Mouse (Mus musculus): ENCODE data around the gene Fbxo28. TPM values are rescaled to one million over a fixed set of nuclear protein-coding genes. Genes with fewer than 3 reads are reported as not detected.

Fbxo28 gene
- polyA plus RNA-seq, 1 experiment from 2014 or later, result 4.1 TPM

DNA sequence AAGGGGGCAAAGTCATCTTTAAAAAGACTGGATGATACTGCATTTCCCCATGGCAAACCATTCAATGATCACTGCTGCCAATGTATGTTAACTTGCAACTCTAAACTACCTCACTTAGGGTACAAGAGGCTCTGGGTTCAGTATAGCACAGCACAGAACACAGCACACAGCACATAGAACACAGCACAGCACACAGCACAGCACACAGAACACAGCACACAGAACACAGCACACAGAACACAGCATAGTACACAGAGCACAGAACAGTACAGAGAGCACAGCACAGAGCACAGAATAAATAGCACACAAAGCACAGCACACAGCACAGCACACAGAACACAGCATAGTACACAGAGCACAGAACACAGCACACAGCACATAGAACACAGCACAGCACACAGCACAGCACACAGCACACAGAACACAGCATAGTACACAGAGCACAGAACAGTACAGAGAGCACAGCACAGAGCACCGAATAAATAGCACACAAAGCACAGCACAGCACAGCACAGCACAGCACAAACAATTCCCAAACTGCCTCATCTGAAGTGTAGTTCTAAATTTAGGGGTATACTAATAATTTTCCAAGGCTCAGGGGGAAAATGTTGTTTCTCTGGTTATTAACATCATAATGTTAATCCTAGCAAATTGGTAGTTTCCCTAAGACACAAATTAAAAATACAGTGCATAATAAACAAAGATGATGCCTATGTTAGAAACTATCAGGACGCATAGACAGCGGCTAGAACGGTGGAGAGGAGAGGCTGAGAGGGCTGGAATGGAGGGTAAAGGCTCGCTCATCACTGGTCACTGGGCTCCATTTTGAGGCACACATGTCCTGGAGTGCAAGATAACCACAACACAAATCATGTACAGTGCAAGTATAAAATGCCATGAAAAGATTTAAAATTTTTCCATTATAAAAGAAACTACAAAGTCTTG is 9.1 kb downstream of the Fbxo28 start:
- Histone ChIP-seq H3K27me3 (ENCODE audit: control insufficient read depth, insufficient read depth, low read depth, low read length) (no peaks in the 10 kb centered on the region), H3K4me2 (ENCODE audit: low read depth, low read length) (no peak overlapping the region), H3K27ac (ENCODE audit: low read length) (no peak overlapping the region), H3K36me3 (ENCODE audit: control insufficient read depth, insufficient read depth) (peaks cover 8% of the 10 kb centered on the region; the same call in 1 of the 2 replicates), H3K4me3 (ENCODE audit: low read depth, low read length) (no peak overlapping the region), H3K9ac (ENCODE audit: low read depth, low read length) (no peak overlapping the region), H3K4me1 (ENCODE audit: control insufficient read depth, low read depth, low read length) (no peaks in the 10 kb centered on the region), H3K9me3 (replicated peaks; ENCODE audit: control insufficient read depth, low read length) (no peaks in the 10 kb centered on the region)
- ATAC-seq (ENCODE audit: low read depth), result 0 out of 2 replicates have a peak, but pooled peaks have one; percentile 19
- WGBS (ENCODE audit: insufficient replicate concordance), result 82% methylated on average over 5 of the region's 5 CpGs

DNA sequence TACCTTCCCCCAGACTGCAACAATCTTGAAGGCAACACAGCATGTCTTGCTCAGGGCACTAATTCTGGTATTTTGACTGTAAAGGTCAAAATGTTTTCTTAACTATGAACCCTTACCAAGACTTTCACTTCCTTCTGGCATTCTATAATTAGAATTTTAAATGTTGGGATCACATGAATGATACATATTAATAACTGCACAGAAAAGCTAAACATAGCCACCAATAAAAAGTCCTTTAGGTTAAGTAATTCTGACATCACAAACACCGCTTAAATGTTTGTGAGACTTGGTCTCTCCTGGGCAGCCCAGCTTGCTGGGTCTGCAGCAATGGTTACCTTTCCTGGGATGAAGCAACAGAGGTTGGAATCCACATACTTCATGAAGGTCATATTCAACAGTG is 15.5 kb downstream of the Fbxo28 start:
- Histone ChIP-seq H3K4me3 (ENCODE audit: low read depth, low read length) (no peak overlapping the region), H3K4me2 (ENCODE audit: low read depth, low read length) (no peak overlapping the region), H3K27ac (ENCODE audit: low read length) (no peak overlapping the region), H3K9me3 (replicated peaks; ENCODE audit: control insufficient read depth, low read length) (no peaks in the 10 kb centered on the region), H3K9ac (ENCODE audit: low read depth, low read length) (no peak overlapping the region), H3K27me3 (ENCODE audit: control insufficient read depth, insufficient read depth, low read depth, low read length) (no peaks in the 10 kb centered on the region), H3K36me3 (ENCODE audit: control insufficient read depth, insufficient read depth) (peaks cover 20% of the 10 kb centered on the region), H3K4me1 (ENCODE audit: control insufficient read depth, low read depth, low read length) (no peaks in the 10 kb centered on the region)
- no peak for ATAC-seq (ENCODE audit: low read depth)
- WGBS (ENCODE audit: insufficient replicate concordance), result 82% methylated on average over 1 of the region's 1 CpGs

DNA sequence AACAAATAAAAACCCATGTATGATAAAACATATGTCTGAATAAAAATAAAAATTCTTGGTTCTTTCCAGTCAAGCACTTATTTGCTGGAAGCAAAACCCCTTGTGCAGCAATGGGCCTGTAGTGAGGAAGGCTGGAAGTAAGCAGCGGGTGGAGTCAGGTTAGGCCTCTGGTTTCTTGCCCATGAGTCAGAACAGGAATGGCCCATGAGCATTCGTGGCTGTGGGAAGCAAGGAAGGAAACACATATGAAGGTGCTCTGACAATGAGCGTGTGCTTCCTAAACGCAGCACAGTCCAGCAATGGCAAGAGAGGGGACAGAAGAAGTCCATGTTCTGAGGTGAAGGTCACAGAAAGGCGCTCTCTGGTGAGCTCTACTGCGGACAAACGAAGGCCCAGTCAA is 16.9 kb downstream of the Fbxo28 start:
- no peak for ATAC-seq (ENCODE audit: low read depth)
- Histone ChIP-seq H3K27me3 (ENCODE audit: control insufficient read depth, insufficient read depth, low read depth, low read length) (no peaks in the 10 kb centered on the region), H3K9me3 (replicated peaks; ENCODE audit: control insufficient read depth, low read length) (no peaks in the 10 kb centered on the region), H3K27ac (ENCODE audit: low read length) (no peak overlapping the region), H3K9ac (ENCODE audit: low read depth, low read length) (no peak overlapping the region), H3K4me2 (ENCODE audit: low read depth, low read length) (no peak overlapping the region), H3K36me3 (ENCODE audit: control insufficient read depth, insufficient read depth) (peaks cover 20% of the 10 kb centered on the region), H3K4me1 (ENCODE audit: control insufficient read depth, low read depth, low read length) (no peaks in the 10 kb centered on the region), H3K4me3 (ENCODE audit: low read depth, low read length) (no peak overlapping the region)
- WGBS (ENCODE audit: insufficient replicate concordance), result 81% methylated on average over 7 of the region's 7 CpGs

DNA sequence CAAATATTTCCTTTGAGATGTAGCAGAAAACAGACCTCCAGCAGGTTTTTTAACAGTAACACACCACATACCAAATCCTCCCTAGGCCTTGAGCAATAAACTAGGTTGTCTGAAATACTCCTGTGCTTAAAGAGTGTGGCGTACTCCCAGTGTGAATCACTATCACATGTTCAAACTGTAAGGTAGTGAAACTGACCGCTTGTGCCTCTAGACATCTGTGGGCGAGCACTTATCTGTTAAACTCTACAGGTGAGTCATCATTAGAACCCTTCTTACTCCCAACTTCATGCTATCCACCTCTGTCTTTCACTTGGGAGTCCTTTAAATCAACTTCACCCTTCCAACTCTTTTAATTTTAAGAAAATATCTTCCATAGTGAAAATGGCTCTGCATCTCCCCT is 18.3 kb downstream of the Fbxo28 start:
- no peaks in the 10 kb centered on the region for H3K4me1 ChIP-seq (ENCODE audit: control insufficient read depth, low read depth, low read length)
- WGBS (ENCODE audit: insufficient replicate concordance), result 75% methylated on average over 3 of the region's 3 CpGs
- H3K36me3 ChIP-seq (ENCODE audit: control insufficient read depth, insufficient read depth), result peaks cover 17% of the 10 kb centered on the region
- H3K9me3 ChIP-seq (replicated peaks; ENCODE audit: control insufficient read depth, low read length), result no peaks in the 10 kb centered on the region
- no peaks in the 10 kb centered on the region for H3K27me3 ChIP-seq (ENCODE audit: control insufficient read depth, insufficient read depth, low read depth, low read length)
- no peak overlapping the region for H3K9ac ChIP-seq (ENCODE audit: low read depth, low read length)
- H3K27ac ChIP-seq (ENCODE audit: low read length), result no peak overlapping the region
- H3K4me3 ChIP-seq (ENCODE audit: low read depth, low read length), result no peak overlapping the region
- no peak for ATAC-seq (ENCODE audit: low read depth)
- H3K4me2 ChIP-seq (ENCODE audit: low read depth, low read length), result no peak overlapping the region

DNA sequence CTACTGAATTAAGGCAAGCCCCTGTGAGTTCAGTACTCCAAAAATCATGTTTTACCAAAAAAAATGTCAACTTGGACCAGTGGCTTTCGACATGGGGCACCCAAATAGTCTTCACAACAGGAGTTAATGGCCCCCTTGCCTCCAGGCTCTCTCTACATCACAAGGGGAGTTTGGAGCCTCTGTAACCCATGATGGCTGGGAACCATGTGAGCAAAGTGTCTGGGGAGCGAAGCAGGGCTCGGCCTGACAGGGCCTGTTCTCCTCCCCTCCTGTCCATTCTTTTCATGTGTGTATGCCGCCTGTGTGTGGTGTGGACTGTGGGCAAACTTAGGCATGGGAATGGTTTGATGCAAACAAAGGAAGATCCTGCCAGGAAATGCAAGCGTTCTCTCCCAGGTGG is 27.2 kb downstream of the Fbxo28 start:
- no peaks in the 10 kb centered on the region for H3K4me1 ChIP-seq (ENCODE audit: control insufficient read depth, low read depth, low read length)
- no peak overlapping the region for H3K27ac ChIP-seq (ENCODE audit: low read length)
- H3K27me3 ChIP-seq (ENCODE audit: control insufficient read depth, insufficient read depth, low read depth, low read length), result no peaks in the 10 kb centered on the region
- H3K9me3 ChIP-seq (replicated peaks; ENCODE audit: control insufficient read depth, low read length), result 0 out of 2 replicates have a peak, but pooled peaks cover 2% of the 10 kb centered on the region
- 85% methylated on average over 5 of the region's 5 CpGs for WGBS (ENCODE audit: insufficient replicate concordance)
- H3K4me2 ChIP-seq (ENCODE audit: low read depth, low read length), result no peak overlapping the region
- no peak overlapping the region for H3K9ac ChIP-seq (ENCODE audit: low read depth, low read length)
- no peak overlapping the region for H3K4me3 ChIP-seq (ENCODE audit: low read depth, low read length)
- no peak for ATAC-seq (ENCODE audit: low read depth)
- H3K36me3 ChIP-seq (ENCODE audit: control insufficient read depth, insufficient read depth), result peaks cover 33% of the 10 kb centered on the region

DNA sequence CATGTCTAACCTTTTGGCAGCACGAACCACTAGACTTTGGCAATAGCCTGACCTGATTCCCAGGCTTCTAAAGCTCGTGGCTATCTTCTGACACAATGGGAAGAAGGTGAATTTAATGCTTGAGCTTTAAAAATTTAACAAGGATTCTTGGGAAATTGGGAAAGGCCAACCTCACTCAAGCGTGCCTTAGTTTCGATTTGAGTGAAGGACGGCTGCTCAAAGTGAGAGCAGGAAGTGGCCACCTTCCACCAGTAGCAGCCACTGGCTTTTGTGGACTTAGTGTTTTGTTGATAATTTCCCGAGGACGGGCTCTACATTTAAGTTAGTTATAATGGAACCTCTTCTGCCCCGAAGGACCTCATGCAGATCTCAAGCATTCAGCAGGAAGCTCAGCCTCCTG is 28.2 kb downstream of the Fbxo28 start:
- H3K4me3 ChIP-seq (ENCODE audit: low read depth, low read length), result no peak overlapping the region
- H3K27ac ChIP-seq (ENCODE audit: low read length), result no peak overlapping the region
- 82% methylated on average over 8 of the region's 8 CpGs for WGBS (ENCODE audit: insufficient replicate concordance)
- no peak overlapping the region for H3K9ac ChIP-seq (ENCODE audit: low read depth, low read length)
- no peaks in the 10 kb centered on the region for H3K27me3 ChIP-seq (ENCODE audit: control insufficient read depth, insufficient read depth, low read depth, low read length)
- H3K4me1 ChIP-seq (ENCODE audit: control insufficient read depth, low read depth, low read length), result no peaks in the 10 kb centered on the region
- H3K4me2 ChIP-seq (ENCODE audit: low read depth, low read length), result no peak overlapping the region
- H3K9me3 ChIP-seq (replicated peaks; ENCODE audit: control insufficient read depth, low read length), result 0 out of 2 replicates have a peak, but pooled peaks cover 2% of the 10 kb centered on the region
- no peak for ATAC-seq (ENCODE audit: low read depth)
- peaks cover 33% of the 10 kb centered on the region for H3K36me3 ChIP-seq (ENCODE audit: control insufficient read depth, insufficient read depth)

DNA sequence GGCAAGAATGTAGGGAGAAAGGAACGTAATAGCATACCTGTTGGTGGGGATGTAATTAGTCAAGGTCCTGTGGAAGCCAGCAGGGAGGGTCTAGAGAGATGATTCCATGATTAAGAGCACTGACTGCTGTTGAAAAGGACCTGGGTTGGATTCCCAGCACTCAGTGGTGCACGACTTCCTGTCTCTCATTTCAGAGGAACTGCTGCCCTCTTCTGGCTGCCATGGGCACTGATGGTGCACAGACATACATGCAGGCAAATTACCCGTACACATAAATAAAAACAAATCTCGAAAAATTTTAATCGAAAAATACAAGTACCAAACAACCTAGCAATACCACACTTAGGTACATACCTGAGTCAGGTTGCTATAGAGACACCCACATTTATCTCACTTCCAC is 30.1 kb downstream of the Fbxo28 start:
- Histone ChIP-seq H3K4me1 (ENCODE audit: control insufficient read depth, low read depth, low read length) (no peaks in the 10 kb centered on the region), H3K9me3 (replicated peaks; ENCODE audit: control insufficient read depth, low read length) (0 out of 2 replicates have a peak, but pooled peaks cover 2% of the 10 kb centered on the region), H3K4me3 (ENCODE audit: low read depth, low read length) (no peak overlapping the region), H3K9ac (ENCODE audit: low read depth, low read length) (no peak overlapping the region), H3K36me3 (ENCODE audit: control insufficient read depth, insufficient read depth) (peaks cover 20% of the 10 kb centered on the region), H3K4me2 (ENCODE audit: low read depth, low read length) (no peak overlapping the region), H3K27me3 (ENCODE audit: control insufficient read depth, insufficient read depth, low read depth, low read length) (no peaks in the 10 kb centered on the region), H3K27ac (ENCODE audit: low read length) (no peak overlapping the region)
- no peak for ATAC-seq (ENCODE audit: low read depth)
- 83% methylated on average over 5 of the region's 5 CpGs for WGBS (ENCODE audit: insufficient replicate concordance)

DNA sequence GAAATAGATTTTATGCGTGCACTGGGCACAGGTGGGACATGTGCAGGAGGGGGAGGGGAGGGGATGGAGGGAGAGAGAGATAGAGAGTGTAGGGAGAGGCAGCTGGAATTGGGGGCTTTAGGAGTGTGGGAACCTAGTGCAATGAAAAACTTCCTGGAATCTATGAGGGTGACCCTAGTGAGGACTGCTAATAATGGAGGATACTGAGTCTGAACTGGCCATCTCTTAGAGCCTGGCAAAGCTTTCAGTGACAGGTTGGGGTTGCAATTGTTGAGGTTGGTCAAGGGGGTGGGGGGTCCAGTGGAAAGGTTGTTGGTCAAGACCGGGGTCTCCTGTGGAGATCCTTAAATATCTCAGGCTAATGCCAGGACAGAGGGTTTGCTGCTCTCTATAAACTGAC is 31.1 kb downstream of the Fbxo28 start:
- Histone ChIP-seq H3K9me3 (replicated peaks; ENCODE audit: control insufficient read depth, low read length) (0 out of 2 replicates have a peak, but pooled peaks cover 2% of the 10 kb centered on the region), H3K27ac (ENCODE audit: low read length) (no peak overlapping the region), H3K4me3 (ENCODE audit: low read depth, low read length) (no peak overlapping the region), H3K27me3 (ENCODE audit: control insufficient read depth, insufficient read depth, low read depth, low read length) (no peaks in the 10 kb centered on the region), H3K4me1 (ENCODE audit: control insufficient read depth, low read depth, low read length) (no peaks in the 10 kb centered on the region), H3K36me3 (ENCODE audit: control insufficient read depth, insufficient read depth) (peaks cover 11% of the 10 kb centered on the region), H3K4me2 (ENCODE audit: low read depth, low read length) (no peak overlapping the region), H3K9ac (ENCODE audit: low read depth, low read length) (no peak overlapping the region)
- no peak for ATAC-seq (ENCODE audit: low read depth)
- 71% methylated on average over 2 of the region's 2 CpGs for WGBS (ENCODE audit: insufficient replicate concordance)

DNA sequence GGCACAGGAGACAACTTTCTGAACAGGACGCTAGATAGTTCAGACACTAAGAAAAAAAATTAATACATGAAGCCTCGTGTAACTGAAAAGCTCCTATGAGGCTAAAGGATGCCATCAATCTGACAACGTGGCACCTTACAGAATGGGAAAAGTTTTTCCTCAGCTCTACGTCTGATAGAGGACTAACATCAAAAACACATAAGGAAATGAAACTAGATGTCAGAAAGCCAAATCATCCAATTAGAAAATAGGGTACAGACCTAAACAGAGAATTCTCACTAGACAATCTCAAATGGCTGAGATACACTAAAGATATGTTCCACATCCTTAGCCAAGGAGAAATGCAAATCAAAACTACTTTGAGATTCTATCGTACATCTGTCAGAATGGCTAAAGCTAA is 32.0 kb downstream of the Fbxo28 start:
- Histone ChIP-seq H3K27ac (ENCODE audit: low read length) (no peak overlapping the region), H3K9me3 (replicated peaks; ENCODE audit: control insufficient read depth, low read length) (0 out of 2 replicates have a peak, but pooled peaks cover 2% of the 10 kb centered on the region), H3K4me1 (ENCODE audit: control insufficient read depth, low read depth, low read length) (no peaks in the 10 kb centered on the region), H3K36me3 (ENCODE audit: control insufficient read depth, insufficient read depth) (peaks cover 3% of the 10 kb centered on the region), H3K27me3 (ENCODE audit: control insufficient read depth, insufficient read depth, low read depth, low read length) (no peaks in the 10 kb centered on the region), H3K9ac (ENCODE audit: low read depth, low read length) (no peak overlapping the region), H3K4me2 (ENCODE audit: low read depth, low read length) (no peak overlapping the region), H3K4me3 (ENCODE audit: low read depth, low read length) (no peak overlapping the region)
- ATAC-seq (ENCODE audit: low read depth), result no peak
- 57% methylated on average over 5 of the region's 5 CpGs for WGBS (ENCODE audit: insufficient replicate concordance)
